Mouse (Mus musculus) thymus, adult 2 months (tissue): ENCODE measurements around the gene Rmi2.
A peak's percentile ranks its signal among the peaks of the same experiment; 100 is the strongest.

Experiments
- CTCF ChIP-seq: fragments of 200-500 bp; IDR thresholded peaks from 2 replicates; pipeline ENCODE4 v1.5.1; 2012; ENCODE audit warnings: mild to moderate bottlenecking, control low read depth, low read length, moderate library complexity, borderline replicate concordance; ENCODE audit not compliant: control insufficient read depth, poor library complexity, insufficient read depth; ENCODE audit errors: extremely low read depth
- POLR2A ChIP-seq: fragments of 200-500 bp; IDR thresholded peaks from 2 replicates; pipeline ENCODE4 v1.6.1; 2012; ENCODE audit warnings: mild to moderate bottlenecking, low read length, control low read depth, moderate library complexity; ENCODE audit not compliant: control insufficient read depth, poor library complexity, insufficient read depth; ENCODE audit errors: extremely low read depth

- TF ChIP-seq CTCF (peak; percentile 90), POLR2A (peak; percentile 39; the same call in 1 of the 2 replicates)
Measured at GRCm38 (mm10) chr16:10786288-10786687, 48.6 kb upstream of the Rmi2 start.
